Mouse (Mus musculus) retina, embryonic 14.5 days (tissue): ENCODE measurements at regions not wholly inside any gene's neighbourhood (a gene's known extent, or its start where the extent isn't known, plus 50 kb on each side); places are given as distances from the start of the nearest gene placed in this dataset.

Source experiments
- DNase-seq: peaks from one replicate; pipeline ENCODE4 v3.0.0-alpha.2; 2015; ENCODE audit warnings: low spot score

GRCm38 (mm10) chr13:37528876-37529275 is 183.9 kb downstream of the Ly86 start:
- no peak for DNase-seq

DNA sequence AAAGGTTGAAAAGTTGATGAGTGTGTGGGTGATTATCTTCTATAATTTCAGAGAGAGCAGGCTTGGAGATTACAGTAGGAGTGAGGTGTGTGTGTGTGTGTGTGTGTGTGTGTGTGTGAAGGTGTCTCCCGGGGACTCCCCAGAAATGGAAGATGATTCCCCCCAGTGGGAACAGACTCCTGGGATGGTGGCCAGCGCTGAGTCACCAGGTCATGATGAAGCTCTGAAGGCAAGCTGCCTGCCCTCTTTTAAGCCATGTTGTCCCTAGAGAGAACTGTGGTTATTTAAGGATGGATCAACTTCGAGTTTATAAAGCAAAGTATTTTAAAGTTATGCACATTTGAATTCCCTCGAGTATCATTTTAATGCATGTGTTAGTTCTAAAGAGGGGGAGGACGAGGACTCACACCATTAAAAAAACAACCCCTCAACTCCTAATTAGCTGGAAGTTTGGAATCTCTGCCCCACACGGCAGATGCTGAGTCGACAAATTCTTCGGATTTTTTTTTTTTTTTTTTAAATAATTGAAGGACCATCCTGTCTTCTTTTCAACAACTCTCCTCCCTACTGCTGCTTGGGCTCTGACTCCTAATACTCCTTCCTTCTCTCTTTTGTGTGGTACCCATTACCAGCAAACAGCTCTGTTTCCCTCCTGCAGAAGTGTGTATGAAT is 186.6 kb downstream of the Ly86 start:
- no peak for DNase-seq

- DNase-seq, result peak; percentile 61
These were observed 187.7 kb downstream of the Ly86 start for GRCm38 (mm10) chr13:37532596-37533170.

GRCm38 (mm10) chr13:37533851-37534250 is 188.8 kb downstream of the Ly86 start:
- DNase-seq, result no peak

- DNase-seq, result no peak
These were observed 192.3 kb downstream of the Ly86 start for GRCm38 (mm10) chr13:37537330-37537729.

DNA sequence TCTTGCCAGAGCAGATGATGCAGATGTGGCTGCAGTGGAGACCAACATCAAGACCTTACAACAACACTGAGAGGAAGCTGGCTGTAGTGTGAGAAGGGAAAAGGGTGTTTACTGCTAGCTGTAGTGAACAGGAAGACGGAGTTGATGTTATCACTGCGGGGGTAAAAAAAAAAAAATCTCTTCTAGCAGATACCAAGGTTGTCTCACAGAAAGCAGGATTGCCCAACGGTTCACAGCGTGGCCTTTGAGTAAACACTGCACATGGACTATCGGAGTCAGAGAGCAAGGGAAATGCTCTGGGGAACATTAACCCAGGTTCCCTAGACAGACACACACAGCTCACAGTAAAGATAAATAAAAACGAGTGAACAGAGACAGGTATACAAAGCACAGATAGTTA is 192.8 kb downstream of the Ly86 start:
- no peak for DNase-seq

DNA sequence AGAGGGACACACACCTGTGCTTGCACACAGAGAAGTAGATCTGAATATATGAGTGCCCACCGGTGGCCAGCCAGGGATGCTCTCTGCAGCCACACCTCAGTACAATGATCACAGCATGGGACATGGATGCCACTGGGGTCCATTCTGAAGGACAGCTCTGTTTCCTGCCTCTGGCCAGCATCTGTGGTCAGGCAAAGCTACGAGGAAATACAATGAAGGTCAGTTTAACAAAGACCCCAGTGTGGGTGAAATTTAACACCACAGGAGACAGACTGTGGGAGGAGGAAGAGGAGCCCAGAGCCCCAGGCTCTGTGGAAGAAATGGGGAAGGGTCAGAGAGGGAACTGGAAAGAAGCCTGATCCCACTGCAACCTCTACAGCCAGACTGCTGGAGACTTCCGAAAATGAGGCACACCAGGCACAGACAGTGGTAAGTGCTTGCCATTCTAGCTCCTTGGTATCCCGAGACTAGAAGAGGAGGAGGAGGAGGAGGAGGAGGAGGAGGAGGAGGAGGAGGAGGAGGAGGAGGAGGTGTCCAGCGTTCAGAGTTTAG is 196.0 kb downstream of the Ly86 start:
- DNase-seq, result no peak

DNA sequence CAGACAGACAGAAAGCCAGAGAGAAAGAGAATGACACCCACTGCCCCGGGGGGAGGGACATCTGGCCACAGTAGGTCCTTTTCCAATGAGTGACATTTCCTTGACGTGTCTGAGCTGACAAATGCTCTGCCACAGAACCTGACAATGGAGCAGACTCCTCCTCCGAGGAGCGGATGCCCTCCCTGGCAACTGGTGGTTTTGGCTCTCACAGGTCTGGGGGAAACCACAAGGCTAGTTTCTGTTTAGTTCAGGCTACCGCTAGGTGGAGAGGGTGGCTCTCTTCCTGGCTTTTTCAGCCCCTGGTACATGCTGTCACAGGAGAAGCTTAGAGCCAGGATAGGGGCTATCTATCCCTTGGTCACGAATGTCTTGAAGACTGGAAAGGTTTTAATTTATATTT is 196.7 kb downstream of the Ly86 start:
- peak; percentile 65 for DNase-seq

GRCm38 (mm10) chr13:37542744-37543196 is 197.8 kb downstream of the Ly86 start:
- DNase-seq, result no peak

- no peak for DNase-seq
These were observed 198.8 kb downstream of the Ly86 start for GRCm38 (mm10) chr13:37543788-37544187.

DNA sequence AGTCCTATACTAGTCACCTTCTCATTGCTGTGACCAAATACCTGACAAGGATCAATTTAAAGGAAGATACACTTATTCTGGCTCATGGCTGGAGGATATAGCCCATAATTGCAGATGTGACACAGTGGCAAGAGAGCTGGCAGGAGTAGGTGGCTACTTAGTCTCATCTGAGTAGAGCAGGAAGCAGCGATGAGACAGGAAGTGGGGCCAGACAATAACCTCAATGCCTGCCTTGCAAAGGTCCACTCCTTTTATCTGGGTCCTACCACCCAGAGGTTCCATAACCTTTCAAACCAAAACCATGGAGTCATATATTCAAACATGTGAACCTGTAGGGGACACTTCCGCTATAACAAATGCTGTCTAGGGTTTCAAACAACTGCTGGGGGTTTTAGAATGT is 199.7 kb downstream of the Ly86 start:
- DNase-seq, result no peak

- DNase-seq, result no peak
These were observed 201.5 kb downstream of the Ly86 start for GRCm38 (mm10) chr13:37546556-37546955.

- DNase-seq, result no peak
These were observed 205.6 kb downstream of the Ly86 start for GRCm38 (mm10) chr13:37550584-37550983.

GRCm38 (mm10) chr13:37553392-37553791 is 208.4 kb downstream of the Ly86 start:
- DNase-seq, result no peak

DNA sequence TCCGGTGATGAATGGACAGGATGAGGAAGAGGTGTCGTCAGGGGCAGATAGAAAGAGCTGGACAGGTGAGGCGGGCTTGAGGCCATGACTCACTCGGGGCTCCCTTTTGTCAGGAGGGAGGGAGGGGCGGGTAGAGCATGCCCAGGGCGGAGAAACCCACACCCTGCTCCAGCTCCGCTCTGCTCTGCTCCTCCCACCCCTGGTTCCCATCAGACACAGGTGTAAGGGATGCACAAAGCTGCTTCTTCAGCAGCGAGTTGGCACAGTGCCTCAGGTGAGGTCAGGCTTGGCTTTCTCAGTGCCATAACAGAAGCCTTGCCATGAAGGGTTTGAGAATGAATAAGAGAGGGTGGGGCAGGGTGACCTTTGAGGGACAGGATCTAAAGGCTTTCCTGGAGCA is 212.2 kb downstream of the Ly86 start:
- DNase-seq, result no peak

DNA sequence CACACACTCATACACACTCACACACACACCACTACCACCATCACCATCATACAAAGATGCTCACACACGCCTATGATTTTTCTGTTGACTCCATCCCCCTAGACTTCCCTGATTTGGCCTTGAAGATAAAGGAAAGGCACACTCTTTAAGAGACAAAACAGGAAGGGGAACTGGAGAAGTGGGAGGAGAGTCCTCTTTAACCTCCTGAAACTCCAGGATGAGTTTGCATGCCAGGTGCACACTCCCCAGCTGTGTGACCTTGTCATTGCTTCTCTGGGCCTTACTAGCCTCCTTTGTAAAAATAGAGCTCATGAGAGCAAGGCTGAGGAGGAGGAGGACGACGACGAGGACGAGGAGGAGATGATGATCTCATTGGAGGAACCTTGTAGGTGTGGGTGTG is 212.8 kb downstream of the Ly86 start:
- DNase-seq, result no peak

DNA sequence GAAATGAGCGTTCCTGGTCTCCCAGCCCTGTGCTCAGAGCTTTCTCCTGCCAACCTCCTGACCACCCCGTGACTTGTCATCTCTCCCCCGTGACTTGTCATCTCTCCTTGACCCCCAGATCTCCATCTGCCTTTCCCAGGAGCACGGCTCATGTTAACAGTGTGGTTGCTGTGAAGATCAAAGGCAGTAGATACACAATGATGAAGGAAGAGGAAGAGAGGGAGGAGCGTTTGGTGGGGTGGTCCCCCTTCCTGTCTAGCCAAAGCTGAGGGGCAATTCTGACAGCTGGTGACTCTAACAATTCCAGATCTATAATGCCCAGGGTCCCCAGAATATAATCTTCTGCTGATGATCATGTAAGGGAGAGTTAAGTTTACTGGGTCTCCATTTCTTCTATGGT is 214.0 kb downstream of the Ly86 start:
- DNase-seq, result no peak

GRCm38 (mm10) chr13:37559706-37560313 is 214.8 kb downstream of the Ly86 start:
- DNase-seq, result no peak

- no peak for DNase-seq
These were observed 215.4 kb downstream of the Ly86 start for GRCm38 (mm10) chr13:37560387-37560786.

GRCm38 (mm10) chr13:37560800-37561199 is 215.8 kb downstream of the Ly86 start:
- DNase-seq, result no peak

DNA sequence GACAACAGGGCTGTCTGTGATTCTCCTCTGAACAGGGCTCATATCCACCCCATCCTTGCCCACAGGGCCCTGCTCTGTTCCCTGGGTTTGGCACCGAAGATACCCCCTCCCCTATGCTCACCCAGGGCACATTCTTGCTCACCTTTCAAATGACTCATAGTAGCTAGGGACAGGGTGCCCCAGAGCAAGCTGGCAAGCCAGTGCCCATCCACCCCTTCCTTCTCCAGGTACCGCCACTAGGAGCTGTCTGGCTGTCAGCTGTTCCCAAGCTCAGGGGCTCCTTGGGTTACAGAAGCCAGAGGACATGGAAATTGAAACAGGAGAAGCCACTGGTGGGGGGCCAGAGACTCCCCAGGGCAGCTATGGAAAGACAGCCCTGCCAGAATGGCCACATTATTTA is 216.4 kb downstream of the Ly86 start:
- DNase-seq, result no peak

DNA sequence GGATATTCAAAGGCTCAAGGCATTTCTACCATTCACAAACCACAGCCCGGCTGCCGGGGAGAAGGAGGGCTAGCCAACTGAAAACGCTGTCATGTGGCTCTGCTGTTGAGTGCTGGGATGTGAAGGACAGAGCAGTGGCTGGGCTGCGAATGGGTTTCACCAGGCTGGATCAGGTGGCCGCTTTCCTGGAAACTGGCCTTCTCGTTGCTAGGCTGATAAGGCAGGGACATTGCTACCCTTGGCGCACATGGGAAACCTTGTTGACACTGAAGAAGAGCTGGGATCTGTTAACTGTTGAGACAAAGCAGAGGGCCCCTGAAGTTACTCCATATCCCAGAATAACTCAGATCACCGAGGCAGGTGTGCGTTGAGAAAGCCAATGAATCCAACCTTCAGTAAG is 216.1 kb upstream of the Rreb1 start:
- DNase-seq, result no peak

DNA sequence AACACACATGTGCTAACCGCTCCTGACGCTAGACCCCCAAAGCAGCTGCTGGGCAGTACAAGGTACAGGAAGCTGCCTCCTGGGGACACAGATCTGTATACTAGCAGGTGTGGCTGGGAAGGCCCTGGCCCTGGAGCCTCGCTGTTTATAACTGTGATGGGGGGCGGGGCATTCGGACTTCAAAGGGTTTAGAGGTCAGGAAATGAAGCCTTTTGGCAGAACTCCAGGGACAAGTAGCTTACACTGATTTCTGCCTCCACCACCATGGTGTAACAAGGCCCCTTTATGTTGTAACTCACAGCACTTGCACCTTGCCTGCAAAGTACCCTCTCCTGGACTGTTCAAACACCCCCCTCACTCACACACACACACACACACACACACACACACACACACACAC is 215.5 kb upstream of the Rreb1 start:
- peak; percentile 9 for DNase-seq
